Mouse (Mus musculus) testis, adult 2 months (tissue): ENCODE measurements around the gene Psmd12.

Experiments used
- CTCF ChIP-seq: fragments of 200-500 bp; IDR thresholded peaks from 2 replicates; pipeline ENCODE4 v1.5.1; 2012; ENCODE audit warnings: low read depth, mild to moderate bottlenecking, inconsistent platforms, low read length, moderate library complexity; ENCODE audit not compliant: control insufficient read depth, insufficient read depth, insufficient replicate concordance
- POLR2A ChIP-seq: fragments of 200-500 bp; IDR thresholded peaks from 2 replicates; pipeline ENCODE4 v1.6.1; 2012; ENCODE audit warnings: low read depth, mild to moderate bottlenecking, inconsistent platforms, low read length, moderate library complexity; ENCODE audit not compliant: control insufficient read depth

- TF ChIP-seq CTCF (no peak), POLR2A (no peak)
Observed at GRCm38 (mm10) chr11:107459828-107460227, 19.5 kb upstream of the Psmd12 start.
